Mouse (Mus musculus) left cerebral cortex, adult 18-20 months (tissue): ENCODE data around the gene Amigo3. TPM values are rescaled to one million over a fixed set of nuclear protein-coding genes. Genes with fewer than 3 reads are reported as not detected.

Experiments used
- DNase-seq, 2 experiments: peaks; one replicate each; pipeline ENCODE4 v3.0.0; 2021 to 2022; ENCODE audit warnings: low spot score in 2 of 2, mixed read lengths in 1 of 2
- microRNA-seq, 2 experiments: library from miRNA; unstranded; fragments of <30 nt; microRNA quantifications; one replicate each; pipeline ENCODE4 v1.2.0; 2021
- total RNA-seq, 2 experiments: library from RNA; stranded (reverse); gene quantifications; 2 replicates each; pipeline ENCODE4 v1.2.3; 2021

The Amigo3 gene
- total RNA-seq, 2 experiments from 2014 or later = 1.2 to 1.7 TPM

GRCm38 (mm10) chr9:108082988-108083431 is 30.1 kb downstream of the Amigo3 start, which contains the start of gene Rnf123:
Gene Rnf123 (minus strand): TSS chr9:108083346.
- DNase-seq = no peak

- no peak for DNase-seq
Observed at GRCm38 (mm10) chr9:108083561-108083960, 30.6 kb downstream of the Amigo3 start.

- no peak for DNase-seq
Observed at GRCm38 (mm10) chr9:108085261-108085660, 32.3 kb downstream of the Amigo3 start.

- no peak for DNase-seq
Observed at GRCm38 (mm10) chr9:108090611-108091120, 37.7 kb downstream of the Amigo3 start.

GRCm38 (mm10) chr9:108093586-108093985 is 40.6 kb downstream of the Amigo3 start:
- DNase-seq = no peak

GRCm38 (mm10) chr9:108094184-108094941 is 41.4 kb downstream of the Amigo3 start, which contains the start of gene Apeh:
Gene Apeh (minus strand): TSS chr9:108094606.
- DNase-seq = peak; percentile 81 to 82

GRCm38 (mm10) chr9:108094998-108095411 is 42.0 kb downstream of the Amigo3 start:
- no peak for DNase-seq

- DNase-seq = peak in 1 of 2 experiments; percentile 63
Observed at GRCm38 (mm10) chr9:108095518-108095917, 42.6 kb downstream of the Amigo3 start.

- no peak for DNase-seq
Observed at GRCm38 (mm10) chr9:108095949-108096712, 43.2 kb downstream of the Amigo3 start.

GRCm38 (mm10) chr9:108099619-108100018 is 46.7 kb downstream of the Amigo3 start:
- no peak for DNase-seq

GRCm38 (mm10) chr9:108104766-108105548 is 52.0 kb downstream of the Amigo3 start:
- no peak for DNase-seq

Small RNA genes within 50 kb of the gene (microRNA-seq; reads per million reads assigned to microRNA genes)
- 0 reads per million in 2 experiments for gene Gm47303
- gene Mir7088 = 0 reads per million in 2 experiments

Other genes starting within 250 kb of the Amigo3 start
- gene Rbm6, start 179.9 kb upstream of the Amigo3 start, total RNA-seq = 10 to 100 TPM; 54.0 to 57.3 TPM
- 10 to 100 TPM; 27.1 to 28.1 TPM for gene Mon1a, start 165.0 kb upstream of the Amigo3 start, total RNA-seq
- 1 to 10 TPM in 1 of 2 experiments, under 1 TPM in 1; 0.89 to 1.2 TPM for gene Mst1r, start 146.3 kb upstream of the Amigo3 start, total RNA-seq
- gene Actl11, start 124.7 kb upstream of the Amigo3 start, total RNA-seq = not detected
- 100 to 1,000 TPM; 322 to 377 TPM for gene Camkv, start 117.5 kb upstream of the Amigo3 start, total RNA-seq
- gene Traip, start 103.0 kb upstream of the Amigo3 start, total RNA-seq = 1 to 10 TPM; 7.5 to 9.1 TPM
- gene Uba7, start 77.7 kb upstream of the Amigo3 start, total RNA-seq = 1 to 10 TPM; 4.3 to 5.0 TPM
- gene Gm20661, start 70.1 kb upstream of the Amigo3 start, total RNA-seq = under 1 TPM in 1 of 2 experiments, not detected in 1; 0.40 TPM
- gene Inka1, start 67.3 kb upstream of the Amigo3 start, total RNA-seq = 1 to 10 TPM; 4.0 to 4.5 TPM
- gene Cdhr4, start 60.7 kb upstream of the Amigo3 start, total RNA-seq = 1 to 10 TPM in 1 of 2 experiments, under 1 TPM in 1; 0.68 to 2.1 TPM
- 1 to 10 TPM; 6.1 to 9.5 TPM for gene Gm20662, start 56.8 kb upstream of the Amigo3 start, total RNA-seq
- gene Ip6k1, start 50.7 kb upstream of the Amigo3 start, total RNA-seq = 100 to 1,000 TPM; 199 to 224 TPM
- 10 to 100 TPM; 18.1 to 20.2 TPM for gene Gmppb, start 3.9 kb upstream of the Amigo3 start, total RNA-seq
- gene Mst1, start 27.3 kb downstream of the Amigo3 start, total RNA-seq = not detected
- gene Rnf123, start 30.2 kb downstream of the Amigo3 start, total RNA-seq = 10 to 100 TPM; 83.8 to 86.7 TPM
- 10 to 100 TPM; 29.2 to 32.2 TPM for gene Apeh, start 41.4 kb downstream of the Amigo3 start, total RNA-seq
- gene Bsn, start 137.2 kb downstream of the Amigo3 start, total RNA-seq = 100 to 1,000 TPM; 243 to 246 TPM
- gene Dag1, start 210.8 kb downstream of the Amigo3 start, total RNA-seq = 10 to 100 TPM; 79.2 to 85.8 TPM
- gene Nicn1, start 237.3 kb downstream of the Amigo3 start, total RNA-seq = 100 to 1,000 TPM; 140 to 145 TPM
- 10 to 100 TPM; 29.8 to 32.8 TPM for gene Amt, start 243.7 kb downstream of the Amigo3 start, total RNA-seq